Mouse (Mus musculus): ENCODE data around the gene Cyp17a1. TPM values are rescaled to one million over a fixed set of nuclear protein-coding genes. Genes with fewer than 3 reads are reported as not detected.

Cyp17a1 gene
- polyA plus RNA-seq, 1 experiment = 0.06 TPM

- DNase-seq = peak; percentile 52
- TF ChIP-seq CTCF (IDR thresholded peaks at IDR 0.05; ENCODE audit: insufficient read depth, low read length) (no peak), POLR2A (IDR thresholded peaks at IDR 0.05; ENCODE audit: borderline replicate concordance, extremely low read depth, low read depth, low read length) (peak; percentile 59; the same call in 1 of the 2 replicates)
- Histone ChIP-seq H3K4me1 (ENCODE audit: control insufficient read depth, insufficient read depth, low read length) (peaks cover 41% of the 10 kb centered on the region), H3K4me3 (replicated peaks; ENCODE audit: extremely low read depth, low read depth, low read length) (peak overlapping the region; percentile 57)
- WGBS = 14% methylated on average over 16 of the region's 16 CpGs
These were observed 49.7 kb downstream of the Cyp17a1 start for GRCm38 (mm10) chr19:46623194-46623667.

GRCm38 (mm10) chr19:46622659-46623193 is 50.2 kb downstream of the Cyp17a1 start:
- WGBS = 29% methylated on average over 12 of the region's 12 CpGs
- no peak for DNase-seq
- H3K4me1 ChIP-seq (ENCODE audit: control insufficient read depth, insufficient read depth, low read length) = peaks cover 41% of the 10 kb centered on the region
- H3K4me3 ChIP-seq (replicated peaks; ENCODE audit: extremely low read depth, low read depth, low read length) = no peak overlapping the region
- TF ChIP-seq CTCF (IDR thresholded peaks at IDR 0.05; ENCODE audit: insufficient read depth, low read length) = no peak
- TF ChIP-seq POLR2A (IDR thresholded peaks at IDR 0.05; ENCODE audit: borderline replicate concordance, extremely low read depth, low read depth, low read length) = no peak

DNA sequence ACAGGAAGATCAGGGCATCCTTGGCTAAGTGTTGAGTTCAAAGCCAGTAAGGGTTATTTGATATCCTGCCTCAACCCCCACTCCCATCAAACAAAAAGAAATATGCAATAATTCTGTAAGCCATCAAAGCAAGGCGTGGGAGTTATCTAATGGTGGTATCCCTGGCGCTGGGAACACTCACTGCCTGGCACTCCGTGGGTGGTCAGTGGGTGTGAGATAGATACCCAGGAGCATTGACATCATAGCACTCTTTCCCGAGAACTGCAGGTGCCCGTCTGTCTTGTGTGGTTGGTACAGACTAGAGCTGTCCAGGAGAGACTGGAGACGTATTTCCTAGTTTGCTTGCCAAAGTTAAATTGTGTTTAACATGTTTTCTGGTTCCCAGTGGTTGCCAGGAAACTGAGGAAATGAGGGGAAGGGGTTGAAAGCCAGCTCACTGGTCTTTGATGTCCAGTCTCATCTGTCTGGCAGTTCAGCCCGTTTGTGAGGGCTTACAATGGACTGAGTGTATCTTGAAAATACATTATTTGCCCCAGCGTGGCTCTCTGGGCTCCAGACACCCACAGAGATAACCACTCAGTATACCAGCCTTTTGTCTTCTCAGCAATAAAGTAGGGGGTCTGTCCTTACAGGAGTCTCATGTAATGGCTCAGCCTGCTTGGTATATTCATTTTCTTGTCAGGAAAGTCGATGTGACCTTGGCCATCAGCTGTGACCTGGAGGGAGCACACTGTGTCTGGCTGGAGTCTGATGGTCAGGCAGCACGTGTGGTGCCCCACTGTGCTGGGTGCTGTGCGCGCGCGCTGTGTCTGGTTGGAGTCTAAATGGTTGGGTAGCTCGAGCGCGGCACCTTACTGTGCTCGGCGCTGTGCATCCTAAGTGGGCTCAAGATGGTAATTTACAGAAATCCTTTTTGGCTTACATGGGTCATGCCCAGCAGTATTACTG is 51.5 kb downstream of the Cyp17a1 start:
- Histone ChIP-seq H3K4me1 (ENCODE audit: control insufficient read depth, insufficient read depth, low read length) (peaks cover 41% of the 10 kb centered on the region), H3K4me3 (replicated peaks; ENCODE audit: extremely low read depth, low read depth, low read length) (no peak overlapping the region)
- TF ChIP-seq CTCF (IDR thresholded peaks at IDR 0.05; ENCODE audit: insufficient read depth, low read length) = no peak
- no peak for TF ChIP-seq POLR2A (IDR thresholded peaks at IDR 0.05; ENCODE audit: borderline replicate concordance, extremely low read depth, low read depth, low read length)
- DNase-seq = no peak
- WGBS = 67% methylated on average over 19 of the region's 19 CpGs

- H3K4me3 ChIP-seq (replicated peaks; ENCODE audit: extremely low read depth, low read depth, low read length) = no peak overlapping the region
- DNase-seq = no peak
- no peak for TF ChIP-seq POLR2A (IDR thresholded peaks at IDR 0.05; ENCODE audit: borderline replicate concordance, extremely low read depth, low read depth, low read length)
- TF ChIP-seq CTCF (IDR thresholded peaks at IDR 0.05; ENCODE audit: insufficient read depth, low read length) = no peak
- peaks cover 43% of the 10 kb centered on the region for H3K4me1 ChIP-seq (ENCODE audit: control insufficient read depth, insufficient read depth, low read length)
- 60% methylated on average over 14 of the region's 14 CpGs for WGBS
These were observed 52.8 kb downstream of the Cyp17a1 start for GRCm38 (mm10) chr19:46620016-46620808.

DNA sequence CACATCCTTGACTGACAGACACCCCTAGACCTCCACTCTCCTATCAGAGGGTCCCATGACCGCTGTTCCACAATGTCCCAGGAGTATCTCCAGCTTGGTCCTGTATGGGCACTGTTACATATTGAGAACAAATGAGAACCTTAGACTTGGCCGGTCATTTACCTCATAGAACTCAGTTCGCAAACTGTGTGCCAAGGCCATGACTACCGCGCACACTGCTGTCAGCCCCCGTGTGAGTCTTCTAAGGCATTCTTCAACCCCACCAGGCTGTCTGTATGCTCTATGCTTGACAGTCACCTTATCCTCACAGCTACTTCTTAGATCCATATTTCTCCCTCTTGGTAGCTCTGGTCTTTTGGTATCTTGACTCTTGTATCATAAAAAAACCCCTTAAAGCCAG is 53.5 kb downstream of the Cyp17a1 start:
- no peak overlapping the region for H3K4me3 ChIP-seq (replicated peaks; ENCODE audit: extremely low read depth, low read depth, low read length)
- WGBS = 89% methylated on average over 6 of the region's 6 CpGs
- DNase-seq = no peak
- peaks cover 37% of the 10 kb centered on the region for H3K4me1 ChIP-seq (ENCODE audit: control insufficient read depth, insufficient read depth, low read length)
- no peak for TF ChIP-seq CTCF (IDR thresholded peaks at IDR 0.05; ENCODE audit: insufficient read depth, low read length)

- no peak for DNase-seq
- 39% methylated on average over 19 of the region's 19 CpGs for WGBS
- no peak for TF ChIP-seq POLR2A (IDR thresholded peaks at IDR 0.05; ENCODE audit: borderline replicate concordance, extremely low read depth, low read depth, low read length)
- TF ChIP-seq CTCF (IDR thresholded peaks at IDR 0.05; ENCODE audit: insufficient read depth, low read length) = no peak
- Histone ChIP-seq H3K4me3 (replicated peaks; ENCODE audit: extremely low read depth, low read depth, low read length) (no peak overlapping the region), H3K4me1 (ENCODE audit: control insufficient read depth, insufficient read depth, low read length) (peaks cover 34% of the 10 kb centered on the region)
These were observed 54.0 kb downstream of the Cyp17a1 start for GRCm38 (mm10) chr19:46619001-46619400.

- 32% methylated on average over 9 of the region's 9 CpGs for WGBS
- no peak for DNase-seq
- peaks cover 29% of the 10 kb centered on the region for H3K4me1 ChIP-seq (ENCODE audit: control insufficient read depth, insufficient read depth, low read length)
- H3K4me3 ChIP-seq (replicated peaks; ENCODE audit: extremely low read depth, low read depth, low read length) = no peak overlapping the region
- TF ChIP-seq CTCF (IDR thresholded peaks at IDR 0.05; ENCODE audit: insufficient read depth, low read length) = no peak
- TF ChIP-seq POLR2A (IDR thresholded peaks at IDR 0.05; ENCODE audit: borderline replicate concordance, extremely low read depth, low read depth, low read length) = no peak
These were observed 54.6 kb downstream of the Cyp17a1 start for GRCm38 (mm10) chr19:46618322-46618721.

GRCm38 (mm10) chr19:46617361-46617760 is 55.6 kb downstream of the Cyp17a1 start:
- 72% methylated on average over 8 of the region's 8 CpGs for WGBS
- peaks cover 25% of the 10 kb centered on the region for H3K4me1 ChIP-seq (ENCODE audit: control insufficient read depth, insufficient read depth, low read length)
- TF ChIP-seq POLR2A (IDR thresholded peaks at IDR 0.05; ENCODE audit: borderline replicate concordance, extremely low read depth, low read depth, low read length) (no peak), CTCF (IDR thresholded peaks at IDR 0.05; ENCODE audit: insufficient read depth, low read length) (no peak)
- no peak overlapping the region for H3K4me3 ChIP-seq (replicated peaks; ENCODE audit: extremely low read depth, low read depth, low read length)
- DNase-seq = no peak

Other genes starting within 250 kb of the Cyp17a1 start
- 87.2 and 115 TPM in 2 replicates for gene Trim8, start 171.5 kb downstream of the Cyp17a1 start, polyA plus RNA-seq (2012; rRNA removed)
- gene Arl3, start 100.0 kb downstream of the Cyp17a1 start, polyA plus RNA-seq (2012; rRNA removed) = 21.5 and 27.1 TPM in 2 replicates
- 3.8 and 6.5 TPM in 2 replicates for gene Sfxn2, start 99.8 kb downstream of the Cyp17a1 start, polyA plus RNA-seq (2012; rRNA removed)
- gene Wbp1l, start 74.1 kb downstream of the Cyp17a1 start, polyA plus RNA-seq (2012; rRNA removed) = 47.3 and 54.3 TPM in 2 replicates
- 2.4 and 5.0 TPM in 2 replicates for gene Borcs7, start 16.7 kb upstream of the Cyp17a1 start, polyA plus RNA-seq (2012; rRNA removed)
- gene As3mt, start 34.3 kb upstream of the Cyp17a1 start, polyA plus RNA-seq (2012; rRNA removed) = 8.0 and 14.9 TPM in 2 replicates
- gene Cnnm2, start 88.4 kb upstream of the Cyp17a1 start, polyA plus RNA-seq (2012; rRNA removed) = 12.2 and 13.6 TPM in 2 replicates